Mouse (Mus musculus): Measurements from ENCODE around the gene Mrps2. TPM values are rescaled to one million over a fixed set of nuclear protein-coding genes. Genes with fewer than 3 reads are reported as not detected.
"Not testable (repeated sequence)": the region's sequence is repeated elsewhere in the genome, so short reads cannot be mapped to it uniquely, and the experiment has no call there.

Mrps2 gene
- total RNA-seq, 2 experiments from 2014 or later, result 21.2 to 25.5 TPM

GRCm38 (mm10) chr2:28483861-28484260 is 16.0 kb downstream of the Mrps2 start:
- Histone ChIP-seq H3K27ac (no peak overlapping the region), H3K4me3 (no peak overlapping the region)
- DNase-seq, result no peak
- TF ChIP-seq CTCF (IDR thresholded peaks at IDR 0.05), result no peak
- intact Hi-C loops (cut with DNase I), result no loop called here

GRCm38 (mm10) chr2:28494521-28494920 is 26.7 kb downstream of the Mrps2 start:
- H3K27ac ChIP-seq, result no peak overlapping the region
- intact Hi-C loops (cut with DNase I), result no loop called here
- no peak for TF ChIP-seq CTCF (IDR thresholded peaks at IDR 0.05)
- DNase-seq, result no peak
- H3K4me3 ChIP-seq, result no peak overlapping the region

DNA sequence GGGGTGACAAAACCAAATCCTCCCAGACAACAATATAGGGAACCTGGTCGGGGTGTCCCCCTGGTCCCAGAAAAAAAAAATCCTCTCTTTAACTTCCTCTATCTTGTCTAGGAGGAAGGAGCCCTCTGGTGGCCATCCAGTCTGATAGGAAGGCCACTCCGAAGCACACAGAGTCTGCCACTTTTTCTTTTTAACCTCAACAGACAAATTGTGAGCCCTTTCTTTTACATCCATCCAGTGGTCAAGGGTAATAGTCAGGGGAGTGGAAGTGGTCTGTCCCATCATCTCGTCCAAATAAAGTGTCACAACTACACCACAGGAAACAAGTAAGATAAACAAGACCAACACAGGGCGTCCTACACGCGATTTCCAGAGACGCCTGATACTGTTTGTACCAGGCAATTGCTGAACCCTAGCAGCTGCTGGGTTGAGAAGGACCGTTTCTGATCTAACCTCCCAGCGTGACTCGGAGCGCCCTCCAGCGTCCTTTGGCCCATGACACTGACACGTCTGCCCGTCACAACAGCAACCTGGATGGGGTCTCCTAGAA is 27.4 kb downstream of the Mrps2 start:
- intact Hi-C loops (cut with DNase I), result no loop called here
- peak; percentile 29; the same call in 1 of the 2 replicates for TF ChIP-seq CTCF (IDR thresholded peaks at IDR 0.05)
- H3K27ac ChIP-seq, result no peak overlapping the region
- peak overlapping the region; percentile 7; the same call in 1 of the 2 replicates for H3K4me3 ChIP-seq
- no peak for DNase-seq

GRCm38 (mm10) chr2:28495801-28496595 is 28.1 kb downstream of the Mrps2 start:
- no peak for DNase-seq
- intact Hi-C loops (cut with DNase I), result no loop called here

DNA sequence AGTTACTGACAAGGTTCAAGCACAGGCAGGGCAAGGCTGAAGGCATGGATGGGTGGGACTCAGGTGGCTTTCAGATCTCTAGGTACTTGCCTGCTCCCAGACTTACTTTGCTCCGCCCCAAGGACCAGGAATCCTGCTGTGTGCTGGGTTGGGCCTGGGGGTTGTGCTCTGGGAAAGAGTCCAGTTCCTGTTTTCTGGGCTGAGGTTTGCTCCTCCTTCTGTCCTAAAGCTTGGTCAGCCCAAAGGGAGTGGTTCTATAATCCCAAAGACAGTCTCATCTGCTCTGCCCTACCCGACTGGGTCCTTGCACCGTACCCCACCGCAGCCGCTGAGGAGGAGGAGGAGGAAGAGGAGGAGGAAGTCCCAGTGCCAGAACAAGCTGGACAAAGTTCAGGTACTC is 28.8 kb downstream of the Mrps2 start, which contains the start of gene Gbgt1:
TSS of gene Gbgt1 (plus strand) at position 221 of the 400 bp plus-strand sequence.
- no peak for TF ChIP-seq CTCF (IDR thresholded peaks at IDR 0.05)
- DNase-seq, result no peak
- Histone ChIP-seq H3K4me3 (peak within 1 kb of the TSS; percentile 54), H3K27ac (no peak within 1 kb of the TSS)
- intact Hi-C loops (cut with DNase I), result no loop called here

More at GRCm38 (mm10) chr2:28495801-28496595, 28.1 kb downstream of the Mrps2 start:
- no peak for TF ChIP-seq CTCF (IDR thresholded peaks at IDR 0.05)
- Histone ChIP-seq H3K27ac (no peak overlapping the region), H3K4me3 (peak overlapping the region; percentile 1; the same call in 1 of the 2 replicates)

GRCm38 (mm10) chr2:28497561-28497960 is 29.7 kb downstream of the Mrps2 start:
- Histone ChIP-seq H3K4me3 (peak overlapping the region; percentile 54), H3K27ac (no peak overlapping the region)
- intact Hi-C loops (cut with DNase I), result no loop called here
- no peak for TF ChIP-seq CTCF (IDR thresholded peaks at IDR 0.05)
- DNase-seq, result no peak

DNA sequence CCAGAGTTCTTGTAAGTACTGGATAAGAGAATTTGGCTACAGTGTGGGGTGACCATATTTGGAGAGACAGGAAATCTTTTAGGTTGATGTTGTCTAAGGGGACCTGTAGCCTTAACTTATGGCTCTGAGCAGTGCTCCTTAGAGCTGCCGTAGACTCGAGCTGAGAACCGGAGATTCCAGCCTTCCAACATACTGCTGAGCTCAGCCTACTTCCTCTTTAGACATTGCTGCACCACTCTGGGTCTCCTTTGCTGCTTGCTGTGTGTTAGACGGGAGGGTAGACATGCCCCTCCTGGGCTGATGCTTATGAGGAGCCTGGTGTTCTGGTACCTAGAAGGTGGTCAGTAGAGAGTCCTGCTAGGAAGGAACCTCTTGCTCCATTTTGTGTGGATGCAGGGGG is 30.6 kb downstream of the Mrps2 start:
- no peak overlapping the region for H3K27ac ChIP-seq
- no peak for TF ChIP-seq CTCF (IDR thresholded peaks at IDR 0.05)
- H3K4me3 ChIP-seq, result peak overlapping the region; percentile 18; the same call in 1 of the 2 replicates
- DNase-seq, result no peak
- intact Hi-C loops (cut with DNase I), result no loop called here

GRCm38 (mm10) chr2:28502987-28503386 is 35.1 kb downstream of the Mrps2 start:
- intact Hi-C loops (cut with DNase I), result no loop called here
- no peak for TF ChIP-seq CTCF (IDR thresholded peaks at IDR 0.05)
- Histone ChIP-seq H3K27ac (no peak overlapping the region), H3K4me3 (no peak overlapping the region)
- no peak for DNase-seq

GRCm38 (mm10) chr2:28504676-28505075 is 36.8 kb downstream of the Mrps2 start:
- no peak for TF ChIP-seq CTCF (IDR thresholded peaks at IDR 0.05)
- intact Hi-C loops (cut with DNase I), result no loop called here
- H3K4me3 ChIP-seq, result no peak overlapping the region
- no peak overlapping the region for H3K27ac ChIP-seq
- no peak for DNase-seq

GRCm38 (mm10) chr2:28505795-28506194 is 37.9 kb downstream of the Mrps2 start, which contains the start of gene Gm10134:
TSS of gene Gm10134 (plus strand) at chr2:28506095.
- Histone ChIP-seq H3K27ac (no peak within 1 kb of the TSS), H3K4me3 (no peak within 1 kb of the TSS)
- intact Hi-C loops (cut with DNase I), result no loop called here
- no peak for TF ChIP-seq CTCF (IDR thresholded peaks at IDR 0.05)
- DNase-seq, result no peak

- TF ChIP-seq CTCF (IDR thresholded peaks at IDR 0.05), result no peak
- no peak for DNase-seq
- intact Hi-C loops (cut with DNase I), result no loop called here
- H3K27ac ChIP-seq, result no peak overlapping the region
- no peak overlapping the region for H3K4me3 ChIP-seq
These were observed 38.4 kb downstream of the Mrps2 start for GRCm38 (mm10) chr2:28506291-28506690.

- DNase-seq; intact Hi-C loops (cut with DNase I); H3K27ac ChIP-seq; H3K4me3 ChIP-seq: not testable (repeated sequence)
- peak; percentile 38 for TF ChIP-seq CTCF (IDR thresholded peaks at IDR 0.05)
These were observed 43.7 kb downstream of the Mrps2 start for GRCm38 (mm10) chr2:28511600-28511999.

DNA sequence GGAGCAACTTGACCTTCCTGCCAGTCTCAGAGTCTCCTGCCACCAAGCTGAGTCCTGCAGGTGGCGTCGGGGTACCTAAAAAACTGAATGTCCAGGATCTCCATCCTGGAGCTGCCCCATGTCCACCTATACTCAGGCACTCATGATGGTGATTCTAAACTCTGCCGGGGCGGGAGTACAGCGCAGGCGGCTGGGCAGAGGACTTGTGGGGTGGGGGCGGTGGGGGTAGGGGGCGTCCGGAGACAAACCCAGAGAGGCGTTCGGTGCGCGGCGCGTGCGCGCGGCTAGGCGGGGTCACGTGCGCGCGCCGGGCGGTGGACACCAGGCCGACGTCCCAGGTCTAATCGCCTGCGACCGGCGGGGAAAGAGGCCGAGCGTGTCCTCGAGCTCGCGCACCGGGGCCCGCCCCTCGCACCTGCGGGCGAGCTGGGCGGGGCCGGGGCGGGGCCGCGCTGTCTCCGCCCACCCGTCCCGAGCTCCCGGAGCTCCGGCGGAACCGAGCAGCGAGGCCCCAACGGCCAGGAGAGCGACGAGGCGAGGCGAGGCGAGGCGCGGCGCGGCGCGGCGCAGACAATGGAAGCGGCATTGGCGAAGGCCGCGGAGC is 45.0 kb downstream of the Mrps2 start, which contains the start of gene Ralgds:
TSS of gene Ralgds (plus strand) at position 328 of the 604 bp plus-strand sequence.
- Histone ChIP-seq H3K27ac (peak within 1 kb of the TSS; percentile 49; the same call in 1 of the 2 replicates), H3K4me3 (peak within 1 kb of the TSS; percentile 79)
- TF ChIP-seq CTCF (IDR thresholded peaks at IDR 0.05), result peak; percentile 15; the same call in 1 of the 2 replicates
- peak; percentile 68 for DNase-seq
- intact Hi-C loops (cut with DNase I), result no loop called here
